Mouse (Mus musculus) liver, embryonic 13.5 days (tissue): ENCODE results near the gene Klk1b3. TPM values are rescaled to one million over a fixed set of nuclear protein-coding genes. Genes with fewer than 3 reads are reported as not detected.
"Not testable (repeated sequence)": the region's sequence is repeated elsewhere in the genome, so short reads cannot be mapped to it uniquely, and the experiment has no call there.

ENCODE experiments used
- ATAC-seq: fragments of 200-750 bp; cut with Nextera tagmentation; 2 replicates; pipeline ENCODE4 v1.8.0; 2017; ENCODE audit warnings: low read depth, mild to moderate bottlenecking, moderate number of reproducible peaks, moderate library complexity
- DNase-seq: peaks from one replicate; pipeline ENCODE4 v3.0.0; 2022
- H3K27ac ChIP-seq: fragments of 300-500 bp; sonication (generic); 2 replicates; pipeline ENCODE4 v1.5.1; 2015; ENCODE audit warnings: moderate library complexity, mild to moderate bottlenecking, inconsistent platforms
- H3K27me3 ChIP-seq: fragments of 300-500 bp; sonication (generic); 2 replicates; pipeline ENCODE4 v1.6.1; 2015; ENCODE audit warnings: mild to moderate bottlenecking, inconsistent platforms
- H3K36me3 ChIP-seq: fragments of 300-500 bp; sonication (generic); 2 replicates; pipeline ENCODE4 v1.6.1; 2015; ENCODE audit warnings: mild to moderate bottlenecking, inconsistent platforms
- H3K4me1 ChIP-seq: fragments of 300-500 bp; sonication (generic); replicated peaks from 2 replicates; pipeline ENCODE4 v1.6.1; 2015; ENCODE audit warnings: inconsistent platforms
- H3K4me2 ChIP-seq: fragments of 300-500 bp; sonication (generic); 2 replicates; pipeline ENCODE4 v1.6.1; 2015; ENCODE audit warnings: inconsistent platforms, mild to moderate bottlenecking, moderate library complexity
- H3K4me3 ChIP-seq: fragments of 300-500 bp; sonication (generic); replicated peaks from 2 replicates; pipeline ENCODE4 v1.5.1; 2015; ENCODE audit warnings: mild to moderate bottlenecking, inconsistent platforms
- H3K9ac ChIP-seq: fragments of 300-500 bp; sonication (generic); 2 replicates; pipeline ENCODE4 v1.6.1; 2015; ENCODE audit warnings: mild to moderate bottlenecking, inconsistent platforms
- H3K9me3 ChIP-seq: fragments of 300-500 bp; sonication (generic); replicated peaks from 2 replicates; pipeline ENCODE4 v1.6.1; 2016; ENCODE audit warnings: inconsistent platforms
- whole genome bisulfite sequencing: fragments of 180-500 bp; shearing (Covaris S2); methylation state at CpG from one replicate; pipeline ENCODE4 v1.1.7; 2015; ENCODE audit not compliant: insufficient replicate concordance; 5-methylcytosine and 5-hydroxymethylcytosine counted together
- polyA plus RNA-seq: library from polyadenylated mRNA; unstranded; fragments of >200 nt; fragmentation: Nextera tagmentation; extraction: Ambion mirVana; gene quantifications from 2 replicates; pipeline ENCODE4 v1.2.1, GENCODE M21; 2015

The Klk1b3 gene
- polyA plus RNA-seq, result not detected in 2 replicates

- DNase-seq (no peak), ATAC-seq (no peak)
- Histone ChIP-seq H3K4me3 (no peak within 1 kb of the TSS), H3K9ac (no peak within 1 kb of the TSS), H3K36me3 (no peaks in the 10 kb centered on the region), H3K27me3 (no peaks in the 10 kb centered on the region), H3K4me2 (no peak within 1 kb of the TSS), H3K4me1 (no peaks in the 10 kb centered on the region), H3K9me3 (no peaks in the 10 kb centered on the region), H3K27ac (no peak within 1 kb of the TSS)
- 37% methylated on average over 3 of the region's 3 CpGs for whole genome bisulfite sequencing
Observed at GRCm38 (mm10) chr7:44197891-44198290, at the start of gene Klk1b3. Gene Klk1b3 (plus strand): TSS chr7:44198191.

GRCm38 (mm10) chr7:44179299-44180045 lies 18.5 kb upstream of the Klk1b3 start:
- no peak for DNase-seq
- Histone ChIP-seq H3K4me1 (no peaks in the 10 kb centered on the region), H3K9me3 (no peaks in the 10 kb centered on the region), H3K4me3 (no peak overlapping the region), H3K36me3 (no peaks in the 10 kb centered on the region), H3K27me3 (no peaks in the 10 kb centered on the region), H3K4me2 (no peak overlapping the region), H3K27ac (no peak overlapping the region), H3K9ac (no peak overlapping the region)
- no peak for ATAC-seq
- WGBS, result 52% methylated on average over 9 of the region's 9 CpGs

DNA sequence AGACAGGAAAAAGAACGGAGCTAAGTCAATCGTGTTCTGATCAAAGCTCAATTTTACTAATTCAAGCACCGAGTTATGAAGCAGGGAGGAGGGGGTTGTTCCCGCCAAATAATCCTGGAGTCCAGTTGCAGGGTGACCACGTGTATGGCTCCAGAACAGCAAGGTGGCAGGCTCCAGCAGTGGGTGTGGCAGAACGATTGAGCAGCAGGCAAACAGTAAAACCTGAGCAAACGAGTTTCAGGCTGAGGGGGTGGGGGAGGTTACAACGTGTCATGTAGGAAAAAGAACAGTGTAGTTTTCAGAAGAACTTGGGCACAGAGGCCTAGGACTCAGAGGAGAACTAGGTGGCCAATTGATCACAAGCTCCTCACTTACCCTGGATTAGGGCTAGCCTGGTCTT lies 11.5 kb upstream of the Klk1b3 start:
- not testable (repeated sequence) for H3K27me3 ChIP-seq, H3K9ac ChIP-seq, H3K4me3 ChIP-seq, DNase-seq, H3K36me3 ChIP-seq, ATAC-seq, H3K4me2 ChIP-seq, H3K9me3 ChIP-seq, H3K27ac ChIP-seq, H3K4me1 ChIP-seq
- 47% methylated on average over 8 of the region's 8 CpGs for WGBS

GRCm38 (mm10) chr7:44187936-44188335 lies 10.1 kb upstream of the Klk1b3 start, which contains the start of gene Klk1b24:
Gene Klk1b24 (plus strand): TSS chr7:44188236.
- not testable (repeated sequence) for DNase-seq, H3K27ac ChIP-seq, ATAC-seq

DNA sequence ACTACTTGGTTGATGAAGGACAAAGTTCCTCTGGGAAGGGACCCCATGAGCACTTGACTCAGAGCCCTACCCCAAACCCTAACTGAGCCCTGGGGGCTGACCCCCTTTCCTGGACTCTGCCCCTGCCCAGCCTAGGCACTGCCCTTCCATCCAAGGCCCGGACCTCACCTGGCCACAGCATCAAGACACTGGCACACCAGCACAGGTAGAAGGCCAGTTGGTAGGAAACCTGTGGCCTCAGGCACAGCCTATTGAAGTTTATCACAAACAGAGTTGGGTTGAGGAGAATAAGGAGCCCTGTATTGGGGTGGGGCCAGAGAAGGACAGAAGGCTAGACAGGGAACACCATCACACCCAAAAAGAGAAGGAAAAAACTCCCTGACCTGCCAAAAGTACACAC lies 4.5 kb upstream of the Klk1b3 start:
- not testable (repeated sequence) for H3K4me2 ChIP-seq, H3K4me3 ChIP-seq, ATAC-seq, H3K9ac ChIP-seq, H3K9me3 ChIP-seq, H3K27me3 ChIP-seq, H3K27ac ChIP-seq, H3K4me1 ChIP-seq, DNase-seq, H3K36me3 ChIP-seq
- 58% methylated on average over 1 of the region's 1 CpGs for WGBS

More at GRCm38 (mm10) chr7:44187936-44188335, 10.1 kb upstream of the Klk1b3 start, which contains the start of gene Klk1b24:
- H3K9ac ChIP-seq, H3K27me3 ChIP-seq, H3K4me3 ChIP-seq, H3K36me3 ChIP-seq, H3K4me1 ChIP-seq, H3K9me3 ChIP-seq, H3K4me2 ChIP-seq: not testable (repeated sequence)

DNA sequence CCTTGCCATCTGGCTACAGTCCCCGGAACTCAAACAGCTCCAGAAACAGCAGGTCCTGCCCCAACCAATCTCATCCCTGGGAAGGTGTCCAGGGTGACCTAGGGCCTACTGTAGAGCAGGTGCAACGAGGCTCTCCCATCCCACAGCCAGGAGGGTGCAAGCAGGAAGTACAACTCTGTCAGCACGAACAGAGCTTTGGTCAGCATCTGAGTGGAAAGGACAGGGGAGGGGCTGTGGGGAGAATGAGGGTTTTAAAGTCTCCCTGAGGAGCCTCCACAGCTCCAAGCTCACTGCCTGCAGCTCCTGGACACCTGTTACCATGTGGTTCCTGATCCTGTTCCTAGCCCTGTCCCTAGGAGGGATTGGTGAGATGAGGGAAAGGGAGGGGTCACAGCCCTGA lies 9.1 kb downstream of the Klk1b3 start, which contains the start of gene Klk1b4:
Klk1b4 (plus strand) TSS at position 301 of the 400 bp plus-strand sequence.
- not testable (repeated sequence) for DNase-seq, ATAC-seq
- WGBS, result 27% methylated on average over 3 of the region's 3 CpGs

GRCm38 (mm10) chr7:44208307-44208706 lies 10.3 kb downstream of the Klk1b3 start:
- ATAC-seq, result no peak
- no peak overlapping the region for H3K9ac ChIP-seq
- WGBS, result 49% methylated on average over 3 of the region's 3 CpGs

More for the DNA sequence above, 9.1 kb downstream of the Klk1b3 start, which contains the start of gene Klk1b4:
- not testable (repeated sequence) for H3K36me3 ChIP-seq, H3K9ac ChIP-seq, H3K4me3 ChIP-seq, H3K27ac ChIP-seq, H3K9me3 ChIP-seq, H3K27me3 ChIP-seq, H3K4me2 ChIP-seq, H3K4me1 ChIP-seq

DNA sequence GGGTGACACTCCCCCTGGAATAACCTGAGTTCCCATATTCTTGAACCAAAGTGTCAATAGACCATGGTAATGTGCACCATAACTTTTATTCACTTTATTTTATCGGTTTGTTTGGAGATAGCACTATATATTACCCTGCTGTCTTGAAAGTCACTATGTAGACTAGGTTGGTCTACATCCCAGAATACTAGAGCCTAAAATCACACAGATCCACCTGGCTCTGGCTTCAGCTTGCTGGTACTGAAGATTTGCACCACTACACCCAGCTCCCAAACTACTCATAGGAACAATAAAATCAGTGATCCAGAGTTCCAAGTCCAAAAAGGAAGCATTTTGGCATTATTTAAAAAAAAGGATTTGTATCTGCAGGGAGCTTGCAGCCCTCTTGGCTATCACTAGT lies 17.7 kb downstream of the Klk1b3 start, which contains the start of gene Klk1b5:
Klk1b5 (plus strand) TSS at position 301 of the 400 bp plus-strand sequence.
- DNase-seq (no peak), ATAC-seq (no peak)
- no peaks in the 10 kb centered on the region for H3K4me1 ChIP-seq
- 65% methylated on average over 1 of the region's 1 CpGs for WGBS
- no peaks in the 10 kb centered on the region for H3K9me3 ChIP-seq
- H3K4me2 ChIP-seq, result no peak within 1 kb of the TSS
- no peak within 1 kb of the TSS for H3K27ac ChIP-seq
- no peaks in the 10 kb centered on the region for H3K36me3 ChIP-seq
- no peaks in the 10 kb centered on the region for H3K27me3 ChIP-seq
- H3K4me3 ChIP-seq, result no peak within 1 kb of the TSS
- H3K9ac ChIP-seq, result no peak within 1 kb of the TSS

More at GRCm38 (mm10) chr7:44208307-44208706, 10.3 kb downstream of the Klk1b3 start:
- no peak overlapping the region for H3K4me2 ChIP-seq
- H3K27ac ChIP-seq, result no peak overlapping the region
- no peak for DNase-seq
- no peaks in the 10 kb centered on the region for H3K36me3 ChIP-seq
- H3K9me3 ChIP-seq, result no peaks in the 10 kb centered on the region
- no peak overlapping the region for H3K4me3 ChIP-seq
- no peaks in the 10 kb centered on the region for H3K27me3 ChIP-seq
- H3K4me1 ChIP-seq, result no peaks in the 10 kb centered on the region

GRCm38 (mm10) chr7:44221601-44222000 lies 23.6 kb downstream of the Klk1b3 start:
- not testable (repeated sequence) for H3K36me3 ChIP-seq, H3K9ac ChIP-seq, H3K4me1 ChIP-seq, H3K27ac ChIP-seq, H3K27me3 ChIP-seq, H3K4me2 ChIP-seq, H3K4me3 ChIP-seq, H3K9me3 ChIP-seq
- peak; percentile 36; the same call in 1 of the 2 replicates for ATAC-seq
- WGBS, result 45% methylated on average over 8 of the region's 10 CpGs
- DNase-seq, result peak; percentile 13

- H3K9me3 ChIP-seq, result not testable (repeated sequence)
- 53% methylated on average over 6 of the region's 6 CpGs for WGBS
Observed at GRCm38 (mm10) chr7:44222335-44222734, 24.3 kb downstream of the Klk1b3 start.

GRCm38 (mm10) chr7:44225076-44225475 lies 27.1 kb downstream of the Klk1b3 start, which contains the start of gene Klk1:
Gene Klk1 (plus strand): TSS chr7:44225360.
- Histone ChIP-seq H3K36me3 (no peaks in the 10 kb centered on the region), H3K9ac (no peak within 1 kb of the TSS), H3K4me2 (no peak within 1 kb of the TSS), H3K27ac (no peak within 1 kb of the TSS), H3K9me3 (no peaks in the 10 kb centered on the region), H3K4me1 (0 out of 2 replicates have a peak, but pooled peaks cover 4% of the 10 kb centered on the region), H3K4me3 (no peak within 1 kb of the TSS), H3K27me3 (no peaks in the 10 kb centered on the region)
- ATAC-seq, result no peak
- WGBS, result 8% methylated on average over 1 of the region's 1 CpGs
- DNase-seq, result no peak

More at GRCm38 (mm10) chr7:44222335-44222734, 24.3 kb downstream of the Klk1b3 start:
- H3K27me3 ChIP-seq, ATAC-seq, H3K27ac ChIP-seq, H3K4me1 ChIP-seq, H3K36me3 ChIP-seq, DNase-seq, H3K9ac ChIP-seq, H3K4me3 ChIP-seq, H3K4me2 ChIP-seq: not testable (repeated sequence)

- 59% methylated on average over 3 of the region's 3 CpGs for WGBS
- Histone ChIP-seq H3K4me1 (peaks cover 15% of the 10 kb centered on the region), H3K27me3 (no peaks in the 10 kb centered on the region), H3K9me3 (no peaks in the 10 kb centered on the region), H3K27ac (no peak within 1 kb of the TSS), H3K9ac (no peak within 1 kb of the TSS), H3K4me3 (no peak within 1 kb of the TSS), H3K36me3 (no peaks in the 10 kb centered on the region), H3K4me2 (no peak within 1 kb of the TSS)
- DNase-seq (no peak), ATAC-seq (no peak)
Observed at GRCm38 (mm10) chr7:44235909-44236308, 37.9 kb downstream of the Klk1b3 start, which contains the start of gene Gm36864. Gene Gm36864 (plus strand): TSS chr7:44236177.
